Mouse (Mus musculus): Measurements from ENCODE around the gene Prss41. TPM values are rescaled to one million over a fixed set of nuclear protein-coding genes. Genes with fewer than 3 reads are reported as not detected.

Gene Prss41
- polyA plus RNA-seq, 1 experiment from 2014 or later: 0.73 TPM

- Histone ChIP-seq H3K4me3 (no peak overlapping the region), H3K9ac (no peak overlapping the region), H3K36me3 (no peaks in the 10 kb centered on the region), H3K4me1 (no peaks in the 10 kb centered on the region), H3K27ac (no peak overlapping the region), H3K4me2 (no peak overlapping the region), H3K27me3 (no peaks in the 10 kb centered on the region), H3K9me3 (no peaks in the 10 kb centered on the region)
- ATAC-seq (ENCODE audit: insufficient number of reproducible peaks, low FRiP score, low TSS enrichment, low read depth): no peak
- 56% methylated on average over 18 of the region's 19 CpGs for WGBS
Observed at GRCm38 (mm10) chr17:23850853-23851749, 7.1 kb upstream of the Prss41 start.

- no peaks in the 10 kb centered on the region for H3K27me3 ChIP-seq
- no peak overlapping the region for H3K9ac ChIP-seq
- no peaks in the 10 kb centered on the region for H3K4me1 ChIP-seq
- H3K9me3 ChIP-seq: no peaks in the 10 kb centered on the region
- WGBS: 56% methylated on average over 2 of the region's 2 CpGs
- no peak overlapping the region for H3K4me2 ChIP-seq
- H3K4me3 ChIP-seq: no peak overlapping the region
- no peak for ATAC-seq (ENCODE audit: insufficient number of reproducible peaks, low FRiP score, low TSS enrichment, low read depth)
- H3K36me3 ChIP-seq: no peaks in the 10 kb centered on the region
- H3K27ac ChIP-seq: no peak overlapping the region
Observed at GRCm38 (mm10) chr17:23850028-23850427, 6.1 kb upstream of the Prss41 start.

GRCm38 (mm10) chr17:23843141-23843811 lies 696 bp downstream of the Prss41 start:
- Histone ChIP-seq H3K36me3 (no peaks in the 10 kb centered on the region), H3K4me1 (peaks cover 4% of the 10 kb centered on the region; the same call in 1 of the 2 replicates), H3K9ac (no peak overlapping the region), H3K9me3 (no peaks in the 10 kb centered on the region), H3K27me3 (no peaks in the 10 kb centered on the region), H3K27ac (no peak overlapping the region), H3K4me3 (peak overlapping the region; percentile 14; the same call in 1 of the 2 replicates), H3K4me2 (peak overlapping the region; percentile 36; the same call in 1 of the 2 replicates)
- WGBS: 48% methylated on average over 23 of the region's 23 CpGs
- no peak for ATAC-seq (ENCODE audit: insufficient number of reproducible peaks, low FRiP score, low TSS enrichment, low read depth)

- Histone ChIP-seq H3K36me3 (no peaks in the 10 kb centered on the region), H3K4me1 (peaks cover 4% of the 10 kb centered on the region; the same call in 1 of the 2 replicates), H3K4me3 (no peak overlapping the region), H3K27ac (no peak overlapping the region), H3K27me3 (no peaks in the 10 kb centered on the region), H3K9ac (no peak overlapping the region), H3K9me3 (no peaks in the 10 kb centered on the region), H3K4me2 (no peak overlapping the region)
- no peak for ATAC-seq (ENCODE audit: insufficient number of reproducible peaks, low FRiP score, low TSS enrichment, low read depth)
- 30% methylated on average over 4 of the region's 4 CpGs for WGBS
Observed at GRCm38 (mm10) chr17:23841145-23841544, 2.8 kb downstream of the Prss41 start.

- no peak within 1 kb of the TSS for H3K9ac ChIP-seq
- no peak within 1 kb of the TSS for H3K27ac ChIP-seq
- no peaks in the 10 kb centered on the region for H3K4me1 ChIP-seq
- WGBS: 71% methylated on average over 8 of the region's 8 CpGs
- H3K36me3 ChIP-seq: no peaks in the 10 kb centered on the region
- H3K4me2 ChIP-seq: no peak within 1 kb of the TSS
- no peak for ATAC-seq (ENCODE audit: insufficient number of reproducible peaks, low FRiP score, low TSS enrichment, low read depth)
- H3K4me3 ChIP-seq: no peak within 1 kb of the TSS
- peaks cover 21% of the 10 kb centered on the region for H3K27me3 ChIP-seq
- H3K9me3 ChIP-seq: no peaks in the 10 kb centered on the region
Observed at GRCm38 (mm10) chr17:23836006-23836575, 7.9 kb downstream of the Prss41 start, which contains the start of gene Prss33. Gene Prss33, minus strand, starts transcription at chr17:23836056.

GRCm38 (mm10) chr17:23831201-23831600 lies 12.8 kb downstream of the Prss41 start:
- Histone ChIP-seq H3K4me3 (no peak overlapping the region), H3K4me2 (no peak overlapping the region), H3K9ac (no peak overlapping the region), H3K9me3 (no peaks in the 10 kb centered on the region), H3K4me1 (peaks cover 18% of the 10 kb centered on the region), H3K27me3 (peaks cover 21% of the 10 kb centered on the region), H3K36me3 (peaks cover 13% of the 10 kb centered on the region), H3K27ac (no peak overlapping the region)
- WGBS: 85% methylated on average over 1 of the region's 1 CpGs
- ATAC-seq (ENCODE audit: insufficient number of reproducible peaks, low FRiP score, low TSS enrichment, low read depth): no peak

- Histone ChIP-seq H3K27ac (peak within 1 kb of the TSS; percentile 96), H3K9me3 (no peaks in the 10 kb centered on the region), H3K27me3 (peaks cover 16% of the 10 kb centered on the region; the same call in 1 of the 2 replicates), H3K4me3 (peak within 1 kb of the TSS; percentile 81), H3K4me1 (peaks cover 25% of the 10 kb centered on the region), H3K4me2 (peak within 1 kb of the TSS; percentile 53), H3K36me3 (peaks cover 32% of the 10 kb centered on the region), H3K9ac (peak within 1 kb of the TSS; percentile 85)
- peak; percentile 94 for ATAC-seq (ENCODE audit: insufficient number of reproducible peaks, low FRiP score, low TSS enrichment, low read depth)
- WGBS: under 1% methylated on average over 27 of the region's 42 CpGs
Observed at GRCm38 (mm10) chr17:23829064-23829619, 14.8 kb downstream of the Prss41 start, which contains the start of gene Elob. Gene Elob, minus strand, starts transcription at chr17:23829136.

- peak overlapping the region; percentile 85 for H3K9ac ChIP-seq
- under 1% methylated on average over 46 of the region's 47 CpGs for WGBS
- no peaks in the 10 kb centered on the region for H3K9me3 ChIP-seq
- H3K4me1 ChIP-seq: peaks cover 25% of the 10 kb centered on the region
- peak overlapping the region; percentile 81 for H3K4me3 ChIP-seq
- peak overlapping the region; percentile 53 for H3K4me2 ChIP-seq
- peak; percentile 42 for ATAC-seq (ENCODE audit: insufficient number of reproducible peaks, low FRiP score, low TSS enrichment, low read depth)
- H3K27me3 ChIP-seq: peaks cover 16% of the 10 kb centered on the region; the same call in 1 of the 2 replicates
- H3K27ac ChIP-seq: peak overlapping the region; percentile 86
- peaks cover 39% of the 10 kb centered on the region for H3K36me3 ChIP-seq
Observed at GRCm38 (mm10) chr17:23828271-23829001, 15.5 kb downstream of the Prss41 start.

GRCm38 (mm10) chr17:23825591-23825990 lies 18.4 kb downstream of the Prss41 start:
- Histone ChIP-seq H3K4me1 (peaks cover 27% of the 10 kb centered on the region), H3K27me3 (no peaks in the 10 kb centered on the region), H3K4me3 (no peak overlapping the region), H3K36me3 (peaks cover 66% of the 10 kb centered on the region), H3K27ac (peak overlapping the region; percentile 14; the same call in 1 of the 2 replicates), H3K9ac (no peak overlapping the region), H3K4me2 (no peak overlapping the region), H3K9me3 (no peaks in the 10 kb centered on the region)
- 78% methylated on average over 4 of the region's 4 CpGs for WGBS
- no peak for ATAC-seq (ENCODE audit: insufficient number of reproducible peaks, low FRiP score, low TSS enrichment, low read depth)

- Histone ChIP-seq H3K9ac (no peak overlapping the region), H3K9me3 (peaks cover 7% of the 10 kb centered on the region), H3K27ac (no peak overlapping the region), H3K36me3 (peaks cover 86% of the 10 kb centered on the region), H3K4me3 (no peak overlapping the region), H3K4me1 (peaks cover 27% of the 10 kb centered on the region), H3K4me2 (no peak overlapping the region), H3K27me3 (no peaks in the 10 kb centered on the region)
- no peak for ATAC-seq (ENCODE audit: insufficient number of reproducible peaks, low FRiP score, low TSS enrichment, low read depth)
- 92% methylated on average over 12 of the region's 12 CpGs for WGBS
Observed at GRCm38 (mm10) chr17:23823614-23824013, 20.4 kb downstream of the Prss41 start.

- Histone ChIP-seq H3K27me3 (no peaks in the 10 kb centered on the region), H3K9me3 (peaks cover 13% of the 10 kb centered on the region), H3K4me2 (no peak overlapping the region), H3K27ac (peak overlapping the region; percentile 3; the same call in 1 of the 2 replicates), H3K4me3 (no peak overlapping the region), H3K36me3 (peaks cover 92% of the 10 kb centered on the region), H3K9ac (no peak overlapping the region), H3K4me1 (peaks cover 25% of the 10 kb centered on the region)
- 74% methylated on average over 16 of the region's 16 CpGs for WGBS
- no peak for ATAC-seq (ENCODE audit: insufficient number of reproducible peaks, low FRiP score, low TSS enrichment, low read depth)
Observed at GRCm38 (mm10) chr17:23823018-23823417, 21.0 kb downstream of the Prss41 start.

Measured in limb, embryonic 15.5 days (tissue).